Mouse (Mus musculus) spleen, postnatal 10 days (tissue): ENCODE measurements around the gene Neurl2.
"Not testable (repeated sequence)": the region's sequence is repeated elsewhere in the genome, so short reads cannot be mapped to it uniquely, and the experiment has no call there.

Source experiments
- DNase-seq, 2 experiments: peaks; one replicate each; pipeline ENCODE4 v3.0.0; 2021 to 2022; ENCODE audit warnings: low spot score in 2 of 2

Neurl2 gene

DNA sequence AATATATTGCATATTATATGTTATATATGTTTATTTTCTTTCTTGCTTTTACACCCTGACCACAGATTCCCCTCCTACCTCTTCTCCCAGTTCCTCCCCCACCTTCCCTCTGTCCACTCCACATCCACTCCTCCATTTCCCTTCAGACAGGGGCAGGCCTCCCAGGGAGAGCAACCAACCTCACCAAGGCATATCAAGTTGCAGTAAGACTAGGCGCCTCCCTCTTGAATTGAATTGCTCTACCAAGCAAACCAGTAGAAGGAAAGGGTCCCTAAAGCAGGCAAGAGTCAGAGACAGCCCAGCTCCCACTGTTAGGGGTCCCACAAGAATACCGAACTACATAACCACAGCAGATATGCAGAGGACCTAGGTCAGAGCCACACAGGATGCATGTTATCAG is 25.9 kb upstream of the Neurl2 start:
- no peak for DNase-seq

DNA sequence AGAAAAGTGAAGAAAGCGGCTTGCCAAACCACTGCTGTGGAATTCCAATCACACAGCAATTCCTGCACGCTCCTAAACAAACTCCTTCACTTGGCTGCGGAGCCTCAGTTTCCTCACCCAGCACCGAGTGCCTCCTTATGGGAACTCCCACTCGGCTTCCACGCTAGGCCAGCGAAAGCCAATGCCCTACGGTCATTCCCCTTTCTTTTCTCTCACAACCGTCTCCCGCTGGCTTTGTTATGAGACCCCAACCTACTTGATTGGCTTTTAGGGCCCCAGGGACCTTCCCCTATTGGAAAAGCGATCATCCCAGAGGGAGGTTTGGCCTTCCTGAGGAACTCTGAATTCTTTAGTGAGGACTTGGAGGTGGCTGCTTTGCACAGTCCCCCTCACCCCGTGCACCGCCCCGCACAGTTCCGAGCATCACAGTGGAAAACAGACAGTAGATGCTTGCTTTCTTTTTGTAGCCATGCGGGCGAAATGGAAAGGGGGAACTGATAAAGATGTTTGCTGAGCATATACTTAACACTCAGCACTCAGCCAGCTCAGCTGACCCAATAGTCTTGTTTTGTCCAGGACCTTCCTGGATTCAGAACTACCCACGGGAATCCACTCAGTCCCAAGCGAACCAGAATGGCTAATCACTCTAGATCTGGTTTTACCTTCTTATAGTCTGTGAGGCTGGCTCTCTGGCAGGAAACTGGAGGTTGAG is 24.7 kb upstream of the Neurl2 start:
- no peak for DNase-seq

DNA sequence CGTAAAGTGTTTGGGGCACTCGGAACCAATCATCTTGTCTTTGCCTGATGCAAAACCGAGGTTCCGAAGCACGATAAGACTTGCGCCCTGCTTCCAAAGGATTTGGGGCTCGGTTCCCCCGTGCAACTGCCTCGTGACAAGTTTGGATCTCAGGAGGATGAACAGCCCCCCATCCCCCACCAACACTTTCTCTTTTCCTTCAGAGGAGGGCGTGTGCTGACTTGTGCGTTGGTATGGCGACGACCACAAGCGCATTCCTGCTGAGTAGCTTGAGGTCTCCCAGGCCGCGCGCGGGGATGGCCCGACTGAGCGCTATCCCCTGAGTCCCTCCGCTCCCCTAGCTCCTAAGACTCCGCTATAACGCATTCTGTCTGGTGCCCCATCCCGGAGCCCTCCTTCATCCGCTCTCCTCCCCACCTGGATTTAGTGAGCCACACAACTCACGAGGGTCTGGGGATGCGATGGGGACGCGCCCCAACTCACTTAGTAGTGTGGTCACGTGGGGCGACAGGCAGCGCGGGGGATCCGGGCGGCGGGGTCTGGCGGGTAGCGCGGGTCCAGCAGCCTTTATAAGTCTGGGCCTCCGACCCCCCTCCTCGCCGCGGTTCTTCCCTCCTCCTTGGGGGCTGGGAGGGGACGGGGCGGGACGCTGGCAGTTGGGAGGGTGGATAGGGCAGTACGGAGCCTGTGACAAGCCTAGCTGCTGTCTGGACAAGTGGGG is 24.0 kb upstream of the Neurl2 start, which contains the start of gene Pltp:
Gene Pltp (minus strand): TSS at position 611 of the 721 bp plus-strand sequence.
- no peak for DNase-seq

GRCm38 (mm10) chr2:164856309-164857100 is 23.2 kb upstream of the Neurl2 start:
- no peak for DNase-seq

GRCm38 (mm10) chr2:164855572-164855971 is 22.3 kb upstream of the Neurl2 start:
- DNase-seq, result not testable (repeated sequence)

DNA sequence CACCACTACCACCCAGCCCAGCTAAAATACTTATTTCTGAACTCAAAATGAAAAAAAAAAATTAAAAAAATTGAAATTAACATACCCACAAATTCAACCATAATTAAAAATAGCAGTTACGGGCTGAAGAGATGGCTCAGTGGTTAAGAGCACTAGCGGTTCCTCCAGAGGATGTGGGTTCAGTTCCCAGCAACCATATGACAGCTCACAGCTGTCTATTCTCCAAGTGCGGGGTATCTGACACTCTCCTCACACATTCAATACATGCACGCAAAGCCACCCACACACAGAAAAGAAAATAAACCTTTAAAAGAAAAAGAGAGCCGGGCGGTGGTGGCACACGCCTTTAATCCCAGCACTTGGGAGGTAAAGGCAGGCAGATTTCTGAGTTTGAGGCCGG is 16.8 kb upstream of the Neurl2 start:
- no peak for DNase-seq

- peak in 1 of 2 experiments; percentile 64 for DNase-seq
Measured at GRCm38 (mm10) chr2:164845782-164846181, 12.5 kb upstream of the Neurl2 start.

GRCm38 (mm10) chr2:164835164-164835563 is 1.9 kb upstream of the Neurl2 start:
- DNase-seq, result peak in 1 of 2 experiments; percentile 12

GRCm38 (mm10) chr2:164834531-164834930 is 1.3 kb upstream of the Neurl2 start:
- peak; percentile 11 to 28 for DNase-seq

GRCm38 (mm10) chr2:164832748-164833301 is 431 bp downstream of the Neurl2 start, which contains the start of gene Ctsa:
Ctsa (plus strand) TSS chr2:164832873.
- DNase-seq, result peak; percentile 68 to 84

- DNase-seq, result no peak
Measured at GRCm38 (mm10) chr2:164832032-164832747, 1.1 kb downstream of the Neurl2 start.

DNA sequence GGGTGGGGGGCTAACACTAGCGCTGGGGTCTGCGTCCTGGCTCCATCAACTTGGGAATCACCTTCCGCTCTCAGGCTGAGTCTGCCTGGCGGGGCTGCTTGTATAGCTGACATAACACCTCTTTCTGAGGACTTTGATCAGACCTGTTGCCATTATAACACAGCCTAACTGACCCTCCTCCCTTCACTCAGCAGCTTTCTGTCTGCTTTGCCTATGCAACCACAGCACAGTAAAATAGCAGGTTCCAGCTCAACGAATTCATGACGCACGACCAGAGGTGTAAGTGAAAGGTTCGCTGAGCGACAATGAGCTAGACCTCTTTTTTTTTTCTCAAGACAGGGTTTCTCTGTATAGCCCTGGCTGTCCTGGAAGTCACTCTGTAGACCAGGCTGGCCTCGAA is 2.2 kb downstream of the Neurl2 start:
- no peak for DNase-seq

DNA sequence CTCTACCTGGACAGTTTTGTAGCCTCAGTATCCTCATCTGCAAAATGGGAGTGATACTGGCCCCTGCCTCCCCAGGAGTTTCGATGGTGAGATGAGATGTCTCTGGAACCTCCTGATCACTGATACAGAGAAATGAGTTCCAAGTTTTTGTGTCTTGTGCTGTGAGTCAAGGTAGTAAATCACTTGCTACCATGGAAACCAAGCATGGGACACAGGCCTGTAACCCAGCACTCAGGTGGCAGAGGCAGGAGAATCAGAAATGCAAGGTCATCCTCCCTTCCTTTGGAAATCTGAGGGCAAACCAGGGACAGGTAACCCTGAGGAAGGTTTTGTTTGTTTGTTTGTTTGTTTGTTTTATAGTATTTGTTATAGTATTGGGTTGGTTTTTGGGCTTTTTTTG is 4.2 kb downstream of the Neurl2 start:
- no peak for DNase-seq

GRCm38 (mm10) chr2:164828437-164828836 is 4.8 kb downstream of the Neurl2 start, which contains the start of gene Spata25:
Spata25 (minus strand) TSS chr2:164828537.
- no peak for DNase-seq

- DNase-seq, result no peak
Measured at GRCm38 (mm10) chr2:164827146-164827850, 6.0 kb downstream of the Neurl2 start.

DNA sequence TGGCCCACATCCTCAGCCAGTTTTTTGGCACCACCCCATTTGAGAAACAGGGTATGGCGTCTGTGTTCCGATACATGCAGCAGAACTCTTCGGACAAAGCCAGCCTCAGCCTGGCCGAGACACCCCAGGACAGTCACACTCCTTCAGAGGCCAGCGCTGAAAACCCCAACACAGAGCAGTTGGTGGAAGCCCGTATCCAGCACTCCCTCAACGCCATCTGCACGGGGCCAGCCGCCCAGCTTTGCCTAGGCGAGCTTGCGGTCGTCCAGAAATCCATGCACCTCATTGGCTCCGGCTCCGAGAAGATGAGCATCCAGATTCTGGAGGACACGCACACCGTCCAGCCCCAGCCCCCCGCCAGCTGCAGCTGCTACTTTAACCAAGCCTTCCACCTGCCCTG is 7.7 kb downstream of the Neurl2 start:
- DNase-seq, result no peak

DNA sequence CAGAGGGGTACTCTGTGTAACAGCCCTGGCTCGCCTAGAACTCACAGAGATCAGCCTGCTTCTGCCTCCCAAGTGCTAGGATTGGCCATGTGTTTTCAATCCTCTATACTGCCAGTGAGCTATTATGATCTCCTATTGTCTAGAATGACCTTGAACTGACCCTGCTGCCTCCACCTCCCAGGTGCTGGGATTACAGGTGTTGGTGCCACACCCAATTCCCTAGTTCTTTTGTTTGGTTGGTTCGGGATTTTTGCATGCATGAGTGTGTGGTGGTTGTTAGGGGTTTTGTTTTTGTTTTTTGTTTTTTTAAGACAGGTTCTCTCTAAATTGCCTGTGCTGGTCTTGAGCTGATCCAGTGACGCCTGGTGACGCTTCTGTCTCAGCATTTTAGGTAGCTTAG is 9.3 kb downstream of the Neurl2 start:
- DNase-seq, result no peak

GRCm38 (mm10) chr2:164823181-164823585 is 10.1 kb downstream of the Neurl2 start:
- no peak for DNase-seq

DNA sequence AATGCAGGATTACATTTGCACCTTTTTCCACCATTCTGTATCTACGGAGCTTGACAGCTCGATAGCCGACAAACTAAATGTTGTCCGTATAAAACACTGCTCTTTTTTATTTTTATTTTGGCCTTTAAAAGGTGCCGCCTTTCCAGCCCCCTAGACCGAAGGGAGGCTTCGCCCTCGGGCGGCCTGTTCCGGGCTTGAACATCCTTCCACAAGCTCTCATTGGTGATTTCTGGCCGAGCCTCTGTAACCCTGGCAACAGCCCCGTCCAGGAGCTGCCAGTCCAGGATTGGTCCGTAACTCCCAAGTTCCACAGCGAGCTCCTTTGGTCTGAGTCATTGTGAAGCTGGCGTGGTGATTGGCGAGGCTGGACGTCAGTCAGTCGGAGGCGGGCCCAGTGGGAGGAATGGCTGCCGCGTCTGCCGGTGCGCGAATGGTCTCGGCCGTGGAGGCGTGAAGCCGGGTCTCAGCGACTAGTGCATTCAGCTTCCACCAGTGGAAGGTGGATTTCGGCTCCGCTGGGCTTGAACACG is 10.6 kb downstream of the Neurl2 start, which contains the start of gene Zswim1:
Gene Zswim1 (plus strand): TSS at position 51 of the 530 bp plus-strand sequence.
- DNase-seq, result peak; percentile 100

GRCm38 (mm10) chr2:164821060-164821459 is 12.2 kb downstream of the Neurl2 start:
- no peak for DNase-seq
